Comparison of ENCODE assay signal across 23 mouse cellular contexts in the genomic region with DNA sequence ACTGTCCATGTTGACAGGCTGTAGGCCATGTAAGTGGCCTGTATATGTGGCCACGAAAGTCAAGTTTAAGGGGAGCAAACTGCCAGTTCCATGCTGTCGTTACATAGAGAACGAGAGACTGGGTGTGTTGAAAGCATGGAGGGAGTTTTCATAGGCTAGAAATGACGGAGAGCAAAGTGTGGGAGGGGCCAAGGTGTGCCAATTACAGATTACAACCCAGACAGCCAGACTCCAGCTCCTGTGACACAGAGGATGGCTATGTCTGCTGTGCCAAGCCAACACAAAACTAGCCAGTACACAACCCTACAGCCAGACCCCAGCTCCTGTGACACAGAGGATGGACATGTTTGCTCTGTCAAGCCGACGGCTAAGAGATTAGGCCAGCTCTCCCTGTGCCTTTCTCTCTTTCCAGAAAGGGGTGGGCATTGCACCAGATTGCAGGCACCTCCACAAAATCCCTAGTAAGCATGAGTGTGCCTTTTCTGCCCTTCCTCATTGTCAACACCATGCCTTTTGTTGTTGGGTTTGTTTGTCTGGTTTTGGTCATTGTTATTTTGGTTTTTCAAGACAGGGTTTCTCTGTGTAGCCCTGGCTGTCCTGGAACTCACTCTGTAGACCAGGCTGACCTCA. TPM values are rescaled to one million over a fixed set of nuclear protein-coding genes. Genes with fewer than 3 reads are reported as not detected.
DNase-seq lines count a peak whose midpoint lies in the region; ATAC-seq and TF ChIP-seq lines count a peak whose summit lies in the region.
"Had no signal": no experiment of that assay in that cellular context is flagged by ENCODE, and none has a peak within 500 bp of the region (broad histone marks: within the 10 kb centered on the region; RNA-seq: fewer than 3 reads in every experiment).

No protein-coding gene starts in this region.

- H3K9ac ChIP-seq in liver, embryonic 15.5 days, result peak overlapping the region; percentile 41; the same call in 1 of the 2 replicates
- no peak overlapping the region for H3K9ac ChIP-seq in stomach, postnatal 0 days (ENCODE audit: low read length)
- H3K9ac ChIP-seq: forebrain, embryonic 13.5 days; hindbrain, embryonic 14.5 days; limb, embryonic 13.5 days; lung, embryonic 15.5 days had no signal

- no peak overlapping the region for H3K4me3 ChIP-seq in liver, embryonic 15.5 days (replicated peaks)
- H3K4me3 ChIP-seq in stomach, postnatal 0 days (ENCODE audit: low read depth, low read length), result no peak overlapping the region
- H3K4me3 ChIP-seq: forebrain, embryonic 13.5 days; limb, embryonic 13.5 days; lung, embryonic 15.5 days had no signal

- no peak for TF ChIP-seq EP300 in stomach, postnatal 0 days (optimal IDR thresholded peaks at IDR 0.05)

- peaks cover 56% of the 10 kb centered on the region for H3K36me3 ChIP-seq in liver, embryonic 15.5 days (replicated peaks)
- no peaks in the 10 kb centered on the region for H3K36me3 ChIP-seq in stomach, postnatal 0 days (ENCODE audit: control insufficient read depth, insufficient read depth, low read length)

- H3K4me1 ChIP-seq in liver, embryonic 15.5 days (replicated peaks), result peaks cover 47% of the 10 kb centered on the region
- H3K4me1 ChIP-seq in stomach, postnatal 0 days (replicated peaks; ENCODE audit: control insufficient read depth, insufficient read depth), result no peaks in the 10 kb centered on the region
- H3K4me1 ChIP-seq: forebrain, embryonic 13.5 days had no signal

- H3K27me3 ChIP-seq in liver, embryonic 15.5 days, result no peaks in the 10 kb centered on the region
- no peaks in the 10 kb centered on the region for H3K27me3 ChIP-seq in stomach, postnatal 0 days (ENCODE audit: control insufficient read depth, insufficient read depth, low read length)
- H3K27me3 ChIP-seq: forebrain, embryonic 13.5 days; limb, embryonic 13.5 days; lung, embryonic 15.5 days had no signal

- DNase-seq in c-Kit-positive CD71-positive TER-119-negative erythroid progenitor cells, embryonic 14.5 days (ENCODE audit: low read depth), result peak; percentile 23
- no peak for DNase-seq in stomach, postnatal 0 days (ENCODE audit: low spot score)
- no peak for DNase-seq in thymus, postnatal 4 days
- no peak for DNase-seq in urinary bladder, postnatal 14 days (ENCODE audit: low spot score)
- DNase-seq: adrenal gland, postnatal 10 days; cerebellum, adult 11-12 months; cerebellum, postnatal 10 days; gastrocnemius, postnatal 10 days; heart, postnatal 4 days; kidney, adult 18-20 months; layer of hippocampus, adult 9-11 months; lung, postnatal 4 days had no signal

- TF ChIP-seq CTCF in stomach, postnatal 0 days (IDR thresholded peaks at IDR 0.05; ENCODE audit: low read depth), result no peak

- WGBS in liver, embryonic 15.5 days (ENCODE audit: insufficient replicate concordance), result 70% methylated on average over 6 of the region's 6 CpGs
- 65% methylated on average over 6 of the region's 6 CpGs for WGBS in stomach, postnatal 0 days

- H3K27ac ChIP-seq in liver, embryonic 15.5 days (replicated peaks), result peak overlapping the region; percentile 76
- no peak overlapping the region for H3K27ac ChIP-seq in stomach, postnatal 0 days (replicated peaks)
- H3K27ac ChIP-seq: forebrain, embryonic 13.5 days; hindbrain, embryonic 14.5 days; kidney, postnatal 0 days; limb, embryonic 13.5 days; lung, embryonic 15.5 days had no signal

- H3K4me2 ChIP-seq in liver, embryonic 15.5 days, result peak overlapping the region; percentile 21
- H3K4me2 ChIP-seq in stomach, postnatal 0 days (replicated peaks; ENCODE audit: low read depth), result no peak overlapping the region
- H3K4me2 ChIP-seq: forebrain, embryonic 13.5 days; hindbrain, embryonic 14.5 days; limb, embryonic 13.5 days; lung, embryonic 15.5 days; midbrain, embryonic 11.5 days had no signal

- no peaks in the 10 kb centered on the region for H3K9me3 ChIP-seq in liver, embryonic 15.5 days (replicated peaks)
- no peaks in the 10 kb centered on the region for H3K9me3 ChIP-seq in stomach, postnatal 0 days (ENCODE audit: control insufficient read depth, low read length)
- H3K9me3 ChIP-seq: forebrain, embryonic 13.5 days; limb, embryonic 13.5 days; lung, embryonic 15.5 days had no signal

- ATAC-seq in erythroid progenitor cell, adult 5-6 weeks (replicated peaks; ENCODE audit: low FRiP score, poor library complexity, severe bottlenecking), result peak; percentile 89
- peak; percentile 84 for ATAC-seq in liver, embryonic 15.5 days (ENCODE audit: insufficient read depth)
- ATAC-seq in stomach, postnatal 0 days (ENCODE audit: low FRiP score, low TSS enrichment), result peak; percentile 88
- ATAC-seq in monocyte, adult 5-6 weeks (replicated peaks; ENCODE audit: insufficient number of reproducible peaks, low FRiP score, low TSS enrichment, poor library complexity, severe bottlenecking), result no peak
- ATAC-seq: activated CD4-positive, CD25-positive, alpha-beta regulatory T cell, adult 4 months; forebrain, embryonic 13.5 days; inflammation-experienced regulatory T-cells, adult 6 months had no signal

RNA-seq across cellular contexts. Expression of gene Agpat4, which starts 30.8 kb away (rescaled TPM):
- 66.3 and 66.7 TPM in 2 replicates for total RNA-seq in erythroid progenitor cell, adult 5-6 weeks (2015; ENCODE audit: low replicate concordance)
- 88.6 and 120 TPM in 2 replicates for total RNA-seq in erythroid progenitor cell, adult 5-6 weeks (2017; ENCODE audit: low replicate concordance)
- 25.7 and 25.8 TPM in 2 replicates for polyA plus RNA-seq in liver, embryonic 15.5 days (2015; fragmentation: Nextera tagmentation; extraction: Ambion mirVana)
- 18.7 and 19.5 TPM in 2 replicates for polyA plus RNA-seq in stomach, postnatal 0 days (2015; fragmentation: Nextera tagmentation; extraction: Ambion mirVana)
- 110 to 154 TPM (median 150 TPM) in 3 replicates for total RNA-seq in monocyte, adult 5-6 weeks (2017)
